ENCODE assay signal across 24 mouse cellular contexts in the genomic region with DNA sequence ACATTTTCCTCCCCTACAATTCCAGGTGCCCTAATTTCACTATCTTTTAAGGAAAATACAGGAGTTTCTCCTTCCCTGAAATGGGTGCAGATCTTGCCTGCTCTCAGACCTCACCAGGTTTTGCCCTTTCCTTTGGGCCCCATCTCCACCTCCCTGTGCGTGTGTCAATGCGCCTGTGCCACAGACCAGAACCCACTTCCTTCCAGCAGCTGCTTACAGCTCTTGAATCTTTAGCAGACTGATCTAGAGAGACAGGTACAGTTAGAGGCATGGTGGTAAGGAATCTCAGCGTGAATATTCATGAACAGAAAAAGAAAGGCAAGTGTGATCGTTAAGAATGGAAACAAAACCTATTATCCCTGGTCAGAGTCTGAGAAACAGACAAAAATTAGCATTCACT.
A peak's percentile ranks its signal among the peaks of the same experiment; 100 is the strongest.
DNase-seq lines count a peak whose midpoint lies in the region; ATAC-seq lines count a peak whose summit lies in the region.
"Had no signal": no experiment of that assay in that cellular context is flagged by ENCODE, and none has a peak within 500 bp of the region (broad histone marks: within the 10 kb centered on the region; RNA-seq: fewer than 3 reads in every experiment).

No protein-coding gene starts in this region.

- no peaks in the 10 kb centered on the region for H3K27me3 ChIP-seq in hindbrain, embryonic 10.5 days (ENCODE audit: insufficient read depth, poor library complexity, severe bottlenecking)
- H3K27me3 ChIP-seq: embryonic facial prominence, embryonic 15.5 days; forebrain, embryonic 15.5 days; limb, embryonic 13.5 days; liver, embryonic 12.5 days; midbrain, embryonic 12.5 days had no signal

- no peaks in the 10 kb centered on the region for H3K9me3 ChIP-seq in hindbrain, embryonic 10.5 days
- H3K9me3 ChIP-seq: embryonic facial prominence, embryonic 15.5 days; forebrain, embryonic 15.5 days; G1E; limb, embryonic 13.5 days; liver, embryonic 12.5 days; midbrain, embryonic 12.5 days had no signal

- DNase-seq in CD4-positive helper T cell, adult 2 months (ENCODE audit: low read depth, low spot score): peak; percentile 25
- DNase-seq in CD8-positive naive resting alpha-beta T cell, adult 2 months (ENCODE audit: low read depth in 2 of 2, low spot score in 2 of 2): peak; percentile 6 to 30
- DNase-seq in naive thymus-derived CD4-positive, alpha-beta T cell, adult 2 months (ENCODE audit: low read depth): peak; percentile 57
- DNase-seq in thymus, postnatal 14 days: peak; percentile 46
- DNase-seq in hindbrain, embryonic 10.5 days (ENCODE audit: low spot score): no peak
- no peak for DNase-seq in kidney, postnatal 14 days
- DNase-seq: adrenal gland, adult 8-10 months; cerebellum, adult 11-12 months; cerebellum, postnatal 14 days; gastrocnemius, postnatal 14 days; heart, adult 2 months; kidney, postnatal 4 days; lung, adult 2 months; lung, postnatal 14 days had no signal

- H3K4me3 ChIP-seq in hindbrain, embryonic 10.5 days: no peak overlapping the region
- H3K4me3 ChIP-seq: embryonic facial prominence, embryonic 15.5 days; forebrain, embryonic 15.5 days; heart, adult 2 months; limb, embryonic 13.5 days; liver, embryonic 12.5 days; midbrain, embryonic 12.5 days had no signal

- ATAC-seq in frontal cortex, adult (ENCODE audit: low TSS enrichment): no peak
- ATAC-seq: forebrain, embryonic 15.5 days; intestine, embryonic 16.5 days; liver, embryonic 12.5 days; Patski had no signal

- H3K27ac ChIP-seq in hindbrain, embryonic 10.5 days: no peak overlapping the region
- H3K27ac ChIP-seq: embryonic facial prominence, embryonic 15.5 days; forebrain, embryonic 15.5 days; heart, adult 2 months; hindbrain, embryonic 14.5 days; limb, embryonic 13.5 days; liver, embryonic 12.5 days; midbrain, embryonic 12.5 days had no signal

- WGBS in hindbrain, embryonic 10.5 days: 80% methylated on average over 4 of the region's 4 CpGs

- H3K36me3 ChIP-seq in hindbrain, embryonic 10.5 days: no peaks in the 10 kb centered on the region
- H3K36me3 ChIP-seq: embryonic facial prominence, embryonic 15.5 days; forebrain, embryonic 15.5 days; G1E; limb, embryonic 13.5 days; liver, embryonic 12.5 days; midbrain, embryonic 12.5 days had no signal

- no peaks in the 10 kb centered on the region for H3K4me1 ChIP-seq in hindbrain, embryonic 10.5 days (replicated peaks)
- H3K4me1 ChIP-seq: embryonic facial prominence, embryonic 15.5 days; forebrain, embryonic 15.5 days; limb, embryonic 13.5 days; liver, embryonic 12.5 days; midbrain, embryonic 12.5 days had no signal

Comparison
In these comparisons a context has a peak if more than half of its experiments do, and no peak if none do; other contexts are left out.
1. DNase-seq: peak in CD4-positive helper T cell, adult 2 months (single experiment), CD8-positive naive resting alpha-beta T cell, adult 2 months (2 of 2), naive thymus-derived CD4-positive, alpha-beta T cell, adult 2 months (single experiment) and thymus, postnatal 14 days (single experiment); none in hindbrain, embryonic 10.5 days (single experiment) and kidney, postnatal 14 days (single experiment).